Mouse (Mus musculus) hindbrain, embryonic 12.5 days (tissue): ENCODE data around the gene Fam89b. TPM values are rescaled to one million over a fixed set of nuclear protein-coding genes. Genes with fewer than 3 reads are reported as not detected.

Experiments used
- ATAC-seq: fragments of 200-750 bp; cut with Nextera tagmentation; 2 replicates; pipeline ENCODE4 v1.8.0; 2017; ENCODE audit warnings: moderate TSS enrichment; ENCODE audit not compliant: low FRiP score
- H3K27ac ChIP-seq: fragments of 300-500 bp; sonication (generic); 2 replicates; pipeline ENCODE4 v1.5.1; 2016; ENCODE audit warnings: mild to moderate bottlenecking
- H3K27me3 ChIP-seq: fragments of 300-500 bp; sonication (generic); 2 replicates; pipeline ENCODE4 v1.6.1; 2016; ENCODE audit warnings: mild to moderate bottlenecking
- H3K36me3 ChIP-seq: fragments of 300-500 bp; sonication (generic); 2 replicates; pipeline ENCODE4 v1.6.1; 2016; ENCODE audit warnings: mild to moderate bottlenecking
- H3K4me1 ChIP-seq: fragments of 300-500 bp; sonication (generic); 2 replicates; pipeline ENCODE4 v1.6.1; 2016
- H3K4me2 ChIP-seq: fragments of 300-500 bp; sonication (generic); replicated peaks from 2 replicates; pipeline ENCODE4 v1.6.1; 2016; ENCODE audit warnings: mild to moderate bottlenecking
- H3K4me3 ChIP-seq: fragments of 300-500 bp; sonication (generic); 2 replicates; pipeline ENCODE4 v1.5.1; 2016; ENCODE audit warnings: mild to moderate bottlenecking
- H3K9ac ChIP-seq: fragments of 300-500 bp; sonication (generic); 2 replicates; pipeline ENCODE4 v1.6.1; 2016; ENCODE audit warnings: mild to moderate bottlenecking, moderate library complexity
- H3K9me3 ChIP-seq: fragments of 300-500 bp; sonication (generic); replicated peaks from 2 replicates; pipeline ENCODE4 v1.6.1; 2016; ENCODE audit warnings: mild to moderate bottlenecking
- WGBS: fragments of 180-500 bp; shearing (Covaris S2); methylation state at CpG from one replicate; pipeline ENCODE4 v1.1.7; 2016; 5-methylcytosine and 5-hydroxymethylcytosine counted together
- microRNA-seq: library from miRNA; unstranded; fragments of <30 nt; microRNA quantifications from one replicate; pipeline ENCODE4, GENCODE M21; 2017
- polyA plus RNA-seq: library from polyadenylated mRNA; unstranded; fragments of >200 nt; fragmentation: Nextera tagmentation; extraction: Ambion mirVana; gene quantifications from 2 replicates; pipeline ENCODE4 v1.2.1, GENCODE M21; 2016

Fam89b gene
- polyA plus RNA-seq, 1 experiment from 2014 or later, result 177 TPM

DNA sequence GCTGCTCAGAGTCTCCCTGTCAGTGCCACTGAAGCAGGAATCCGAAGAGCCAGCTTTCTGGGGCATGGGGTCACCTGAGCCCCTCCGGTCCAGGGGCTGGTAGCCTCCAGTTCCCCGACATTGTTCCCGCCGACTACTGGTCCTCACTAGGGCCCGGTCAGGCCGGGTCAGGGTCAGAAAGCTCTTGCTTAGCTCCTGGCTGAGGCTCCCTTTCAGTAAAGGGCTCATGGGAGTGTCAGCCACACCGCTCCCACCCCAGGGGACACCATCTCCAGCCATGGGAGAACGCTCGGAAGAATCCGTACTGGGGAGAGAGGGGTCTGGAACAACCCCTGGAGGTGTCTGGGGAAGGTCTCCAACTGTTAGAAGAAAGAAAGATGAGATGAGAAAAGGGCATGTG, 43.6 kb downstream of the Fam89b start:
- 95% methylated on average over 11 of the region's 11 CpGs for WGBS
- Histone ChIP-seq H3K36me3 (peaks cover 62% of the 10 kb centered on the region), H3K27me3 (no peaks in the 10 kb centered on the region), H3K4me3 (no peak overlapping the region), H3K9me3 (no peaks in the 10 kb centered on the region), H3K4me2 (no peak overlapping the region), H3K9ac (no peak overlapping the region), H3K27ac (no peak overlapping the region), H3K4me1 (peaks cover 25% of the 10 kb centered on the region)
- no peak for ATAC-seq

DNA sequence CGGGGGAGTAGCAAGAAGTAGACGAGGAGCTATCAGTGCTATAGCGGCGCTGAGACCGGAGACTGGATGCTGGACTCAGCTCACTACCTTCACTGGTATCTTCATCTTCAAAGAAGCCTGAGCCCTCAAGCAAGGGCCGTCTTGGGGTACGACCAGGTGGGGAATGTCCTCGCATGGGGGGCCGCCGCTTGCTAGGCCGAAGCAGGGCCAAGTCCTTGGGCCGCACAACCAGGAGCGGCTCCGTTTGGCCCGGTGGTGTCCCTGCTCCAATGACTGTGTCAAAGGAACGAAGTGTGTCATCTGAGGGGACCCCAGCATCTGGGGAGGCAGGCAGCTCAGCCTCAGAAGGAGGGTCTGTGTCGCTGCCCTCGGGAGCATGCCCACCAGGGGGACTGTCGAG, 44.0 kb downstream of the Fam89b start:
- H3K4me2 ChIP-seq, result no peak overlapping the region
- no peak overlapping the region for H3K27ac ChIP-seq
- H3K36me3 ChIP-seq, result peaks cover 63% of the 10 kb centered on the region
- 94% methylated on average over 19 of the region's 19 CpGs for WGBS
- no peaks in the 10 kb centered on the region for H3K27me3 ChIP-seq
- H3K9me3 ChIP-seq, result no peaks in the 10 kb centered on the region
- no peak overlapping the region for H3K4me3 ChIP-seq
- H3K4me1 ChIP-seq, result peaks cover 21% of the 10 kb centered on the region
- no peak overlapping the region for H3K9ac ChIP-seq
- ATAC-seq, result no peak

GRCm38 (mm10) chr19:5684985-5685384, 44.5 kb downstream of the Fam89b start:
- no peak overlapping the region for H3K4me2 ChIP-seq
- peaks cover 67% of the 10 kb centered on the region for H3K36me3 ChIP-seq
- H3K27me3 ChIP-seq, result no peaks in the 10 kb centered on the region
- peaks cover 17% of the 10 kb centered on the region for H3K4me1 ChIP-seq
- H3K27ac ChIP-seq, result no peak overlapping the region
- H3K4me3 ChIP-seq, result no peak overlapping the region
- WGBS, result 95% methylated on average over 13 of the region's 13 CpGs
- no peak overlapping the region for H3K9ac ChIP-seq
- no peak for ATAC-seq
- no peaks in the 10 kb centered on the region for H3K9me3 ChIP-seq

DNA sequence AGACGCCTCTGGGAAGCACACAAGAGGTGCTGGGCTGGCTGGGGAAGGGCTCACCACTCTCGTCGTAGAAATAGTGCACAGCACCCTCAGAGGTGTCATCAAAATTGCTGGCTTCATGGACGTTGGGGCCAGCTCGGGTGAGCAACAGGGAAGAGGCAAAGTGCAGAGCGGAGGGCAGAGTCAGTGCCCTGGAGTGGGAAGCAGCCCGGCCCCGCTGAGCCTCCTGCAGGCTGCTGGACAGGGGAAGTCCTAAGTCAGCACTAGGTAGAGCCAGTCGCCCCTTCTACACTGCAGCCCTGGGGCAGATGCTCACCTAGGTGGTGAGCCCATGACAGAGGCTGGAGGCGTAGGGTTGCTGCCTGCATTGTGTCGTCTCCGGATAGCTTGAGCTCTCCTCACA, 45.2 kb downstream of the Fam89b start:
- Histone ChIP-seq H3K4me3 (no peak overlapping the region), H3K4me2 (no peak overlapping the region), H3K36me3 (peaks cover 75% of the 10 kb centered on the region), H3K4me1 (peaks cover 11% of the 10 kb centered on the region), H3K9me3 (no peaks in the 10 kb centered on the region), H3K9ac (no peak overlapping the region), H3K27me3 (no peaks in the 10 kb centered on the region), H3K27ac (no peak overlapping the region)
- no peak for ATAC-seq
- 90% methylated on average over 12 of the region's 12 CpGs for WGBS

DNA sequence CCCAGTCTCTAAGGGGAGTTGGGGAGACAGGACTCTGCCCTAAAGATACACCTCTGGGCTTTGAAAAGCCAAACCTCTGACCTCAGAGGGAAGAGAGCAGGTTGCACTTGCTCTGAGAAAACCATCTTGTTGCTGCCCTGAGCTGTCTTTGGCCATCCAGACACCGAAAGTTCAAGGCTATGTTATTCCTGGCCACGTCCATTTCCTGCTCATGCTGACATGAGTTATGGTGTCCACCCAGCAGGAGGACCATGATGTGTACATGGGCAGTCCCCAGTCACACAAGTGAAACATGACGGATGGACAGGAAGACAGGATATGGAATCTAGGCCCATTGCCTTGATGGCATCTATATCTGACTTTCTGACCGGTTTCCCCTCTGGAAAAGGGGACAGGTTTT, 49.0 kb downstream of the Fam89b start:
- peaks cover 97% of the 10 kb centered on the region for H3K36me3 ChIP-seq
- 89% methylated on average over 4 of the region's 4 CpGs for WGBS
- no peak overlapping the region for H3K27ac ChIP-seq
- H3K4me2 ChIP-seq, result no peak overlapping the region
- H3K9me3 ChIP-seq, result no peaks in the 10 kb centered on the region
- ATAC-seq, result no peak
- H3K9ac ChIP-seq, result no peak overlapping the region
- no peaks in the 10 kb centered on the region for H3K4me1 ChIP-seq
- no peak overlapping the region for H3K4me3 ChIP-seq
- no peaks in the 10 kb centered on the region for H3K27me3 ChIP-seq

Small RNAs within 50 kb of the gene (microRNA-seq; reads per million reads assigned to microRNA genes)
- 0.81 reads per million for gene Mir6987

Other genes with a start within 250 kb of the Fam89b start
- 43.3 and 45.4 TPM in 2 replicates for gene Mus81, start 241.3 kb downstream of the Fam89b start, polyA plus RNA-seq
- 3,169 and 3,299 TPM in 2 replicates for gene Cfl1, start 239.2 kb downstream of the Fam89b start, polyA plus RNA-seq
- 0.23 and 0.56 TPM in 2 replicates for gene 1700020D05Rik, start 225.9 kb downstream of the Fam89b start, polyA plus RNA-seq
- gene Snx32, start 219.1 kb downstream of the Fam89b start, polyA plus RNA-seq, result 38.3 and 42.2 TPM in 2 replicates
- gene Ovol1, start 169.0 kb downstream of the Fam89b start, polyA plus RNA-seq, result 0.18 and 0.19 TPM in 2 replicates
- gene Ap5b1, start 161.6 kb downstream of the Fam89b start, polyA plus RNA-seq, result 2.6 and 3.2 TPM in 2 replicates
- gene Rnaseh2c, start 127.8 kb downstream of the Fam89b start, polyA plus RNA-seq, result 114 and 126 TPM in 2 replicates
- 73.2 and 76.5 TPM in 2 replicates for gene Kat5, start 119.4 kb downstream of the Fam89b start, polyA plus RNA-seq
- 38.4 and 41.5 TPM in 2 replicates for gene Rela, start 92.2 kb downstream of the Fam89b start, polyA plus RNA-seq
- 22.4 and 25.4 TPM in 2 replicates for gene Sipa1, start 65.9 kb downstream of the Fam89b start, polyA plus RNA-seq
- 21.5 and 23.3 TPM in 2 replicates for gene Map3k11, start 40.9 kb downstream of the Fam89b start, polyA plus RNA-seq
- 34.6 and 35.0 TPM in 2 replicates for gene Pcnx3, start 40.7 kb downstream of the Fam89b start, polyA plus RNA-seq
- gene Kcnk7, start 25.3 kb downstream of the Fam89b start, polyA plus RNA-seq, result not detected in 2 replicates
- gene Ehbp1l1, start 3.3 kb downstream of the Fam89b start, polyA plus RNA-seq, result 10.8 and 12.1 TPM in 2 replicates
- gene Ltbp3, start 11.3 kb upstream of the Fam89b start, polyA plus RNA-seq, result 13.8 and 16.6 TPM in 2 replicates
- gene Scyl1, start 41.8 kb upstream of the Fam89b start, polyA plus RNA-seq, result 71.8 and 73.7 TPM in 2 replicates
- 28.7 and 29.9 TPM in 2 replicates for gene Frmd8, start 145.6 kb upstream of the Fam89b start, polyA plus RNA-seq
- gene Slc25a45, start 148.2 kb upstream of the Fam89b start, polyA plus RNA-seq, result 2.0 and 2.2 TPM in 2 replicates
- gene Tigd3, start 164.5 kb upstream of the Fam89b start, polyA plus RNA-seq, result 11.0 and 11.3 TPM in 2 replicates
- gene Dpf2, start 183.4 kb upstream of the Fam89b start, polyA plus RNA-seq, result 161 and 177 TPM in 2 replicates
- gene Cdc42ep2, start 195.2 kb upstream of the Fam89b start, polyA plus RNA-seq, result 5.1 and 6.1 TPM in 2 replicates
- gene Pola2, start 234.5 kb upstream of the Fam89b start, polyA plus RNA-seq, result 47.4 and 49.2 TPM in 2 replicates